In genomic region chr2:105682011-105682501, GRCm38 (mm10) we compare ENCODE assay signal across 10 mouse cellular contexts. TPM values are rescaled to one million over a fixed set of nuclear protein-coding genes. Genes with fewer than 3 reads are reported as not detected.
A peak's percentile ranks its signal among the peaks of the same experiment; 100 is the strongest.
DNase-seq lines count a peak whose midpoint lies in the region; ATAC-seq and TF ChIP-seq lines count a peak whose summit lies in the region.
"Had no signal": no experiment of that assay in that cellular context is flagged by ENCODE, and none has a peak within 500 bp of the region (broad histone marks: within the 10 kb centered on the region; RNA-seq: fewer than 3 reads in every experiment).

No protein-coding gene starts in this region.

- H3K4me3 ChIP-seq in heart, embryonic 13.5 days = peak overlapping the region; percentile 18
- peak overlapping the region; percentile 58 for H3K4me3 ChIP-seq in hindbrain, embryonic 11.5 days (ENCODE audit: low read depth, low read length)
- 0 out of 2 replicates have a peak overlapping the region, but pooled peaks have one; percentile 0 for H3K4me3 ChIP-seq in midbrain, postnatal 0 days (ENCODE audit: low read depth, low read length)
- H3K4me3 ChIP-seq: erythroblast, embryonic 14.5 days had no signal

- intact Hi-C loops in heart, postnatal 10 days (cut with DNase I) = no loop called here

- TF ChIP-seq CTCF in midbrain, postnatal 0 days (IDR thresholded peaks at IDR 0.05) = no peak

- DNase-seq in heart, postnatal 10 days = no peak
- DNase-seq in cerebellum, adult 8-10 months = peak; percentile 70
- peak; percentile 73 for DNase-seq in hindbrain, embryonic 11.5 days (ENCODE audit: low spot score)
- DNase-seq in midbrain, postnatal 0 days (ENCODE audit: low spot score) = peak; percentile 70
- no peak for DNase-seq in left cerebral cortex, adult 18-20 months (ENCODE audit: low spot score in 2 of 2)
- DNase-seq in spleen, postnatal 14 days (ENCODE audit: low spot score in 2 of 2) = no peak
- no peak for DNase-seq in frontal cortex, postnatal 25 days (ENCODE audit: low spot score in 2 of 2)

- H3K9me3 ChIP-seq in heart, embryonic 13.5 days = no peaks in the 10 kb centered on the region
- no peaks in the 10 kb centered on the region for H3K9me3 ChIP-seq in hindbrain, embryonic 11.5 days (ENCODE audit: control insufficient read depth, low read length)
- H3K9me3 ChIP-seq in midbrain, postnatal 0 days (ENCODE audit: low read length) = no peaks in the 10 kb centered on the region
- H3K9me3 ChIP-seq: limb, embryonic 12.5 days had no signal

- H3K27me3 ChIP-seq in heart, embryonic 13.5 days (replicated peaks) = peaks cover 99% of the 10 kb centered on the region
- H3K27me3 ChIP-seq in hindbrain, embryonic 11.5 days (ENCODE audit: control insufficient read depth, insufficient read depth, low read length) = peaks cover 50% of the 10 kb centered on the region
- H3K27me3 ChIP-seq in midbrain, postnatal 0 days (ENCODE audit: insufficient read depth, low read length) = peaks cover 83% of the 10 kb centered on the region

- peak overlapping the region; percentile 30 for H3K4me2 ChIP-seq in heart, embryonic 13.5 days
- H3K4me2 ChIP-seq in hindbrain, embryonic 11.5 days (replicated peaks; ENCODE audit: low read depth, low read length) = peak overlapping the region; percentile 52
- peak overlapping the region; percentile 26; the same call in 1 of the 2 replicates for H3K4me2 ChIP-seq in midbrain, postnatal 0 days (ENCODE audit: low read depth, low read length, poor library complexity, severe bottlenecking)

- WGBS in heart, embryonic 13.5 days = under 1% methylated on average over 23 of the region's 23 CpGs
- 0% methylated on average over 23 of the region's 23 CpGs for WGBS in hindbrain, embryonic 11.5 days
- WGBS in midbrain, postnatal 0 days = under 1% methylated on average over 23 of the region's 23 CpGs

- no peak overlapping the region for H3K27ac ChIP-seq in heart, embryonic 13.5 days (replicated peaks)
- H3K27ac ChIP-seq in hindbrain, embryonic 11.5 days (ENCODE audit: low read depth, low read length) = peak overlapping the region; percentile 55; the same call in 1 of the 2 replicates
- no peak overlapping the region for H3K27ac ChIP-seq in midbrain, postnatal 0 days (ENCODE audit: low read depth, low read length)
- H3K27ac ChIP-seq: limb, embryonic 12.5 days had no signal

- ATAC-seq in heart, embryonic 13.5 days (ENCODE audit: extremely low read depth, insufficient number of reproducible peaks, low FRiP score, low TSS enrichment) = no peak
- peak; percentile 43 for ATAC-seq in hindbrain, embryonic 11.5 days (ENCODE audit: low FRiP score)
- no peak for ATAC-seq in midbrain, postnatal 0 days (ENCODE audit: low FRiP score)

- H3K36me3 ChIP-seq in heart, embryonic 13.5 days = no peaks in the 10 kb centered on the region
- H3K36me3 ChIP-seq in hindbrain, embryonic 11.5 days (ENCODE audit: control insufficient read depth, insufficient read depth, low read length) = no peaks in the 10 kb centered on the region
- H3K36me3 ChIP-seq in midbrain, postnatal 0 days (ENCODE audit: insufficient read depth, low read length) = no peaks in the 10 kb centered on the region
- H3K36me3 ChIP-seq: limb, embryonic 12.5 days had no signal

- H3K4me1 ChIP-seq in heart, embryonic 13.5 days = 0 out of 2 replicates have a peak, but pooled peaks cover under 1% of the 10 kb centered on the region
- peaks cover 12% of the 10 kb centered on the region for H3K4me1 ChIP-seq in hindbrain, embryonic 11.5 days (replicated peaks; ENCODE audit: control insufficient read depth, insufficient read depth, low read length)
- H3K4me1 ChIP-seq in midbrain, postnatal 0 days (ENCODE audit: insufficient read depth, low read length) = no peaks in the 10 kb centered on the region

- H3K9ac ChIP-seq in heart, embryonic 13.5 days = no peak overlapping the region
- 0 out of 2 replicates have a peak overlapping the region, but pooled peaks have one; percentile 31 for H3K9ac ChIP-seq in hindbrain, embryonic 11.5 days (ENCODE audit: low read depth, low read length)
- H3K9ac ChIP-seq in midbrain, postnatal 0 days (replicated peaks; ENCODE audit: low read length, poor library complexity, severe bottlenecking) = 0 out of 2 replicates have a peak overlapping the region, but pooled peaks have one; percentile 4
- H3K9ac ChIP-seq: limb, embryonic 12.5 days had no signal

RNA-seq across cellular contexts. Expression of gene Pax6, which starts 13.4 kb away (rescaled TPM):
- polyA plus RNA-seq in heart, embryonic 13.5 days (2015; fragmentation: Nextera tagmentation; extraction: Ambion mirVana) = 0.09 and 0.19 TPM in 2 replicates
- not detected for total RNA-seq in heart, postnatal 10 days (2021)
- 23.9 and 26.8 TPM in 2 replicates for polyA plus RNA-seq in hindbrain, embryonic 11.5 days (2014; fragmentation: Nextera tagmentation; extraction: Ambion mirVana)
- 15.4 and 27.1 TPM in 2 replicates for total RNA-seq in midbrain, postnatal 0 days (2014; rRNA removed)
- polyA plus RNA-seq in midbrain, postnatal 0 days (2015; fragmentation: Nextera tagmentation; extraction: Ambion mirVana) = 6.9 and 11.3 TPM in 2 replicates
- 10 to 100 TPM in 1 of 2 experiments, 1 to 10 TPM in 1; 8.8 to 10.3 TPM for total RNA-seq in left cerebral cortex, adult 18-20 months (2021)
- polyA plus RNA-seq: limb, embryonic 12.5 days had no signal

Comparison
In these comparisons a context has a peak if more than half of its experiments do, and no peak if none do; other contexts are left out.
1. H3K4me3 ChIP-seq: peak in every context shown above with its lines; median percentile 58 in hindbrain, embryonic 11.5 days; 18 in heart, embryonic 13.5 days; 0 in midbrain, postnatal 0 days.
2. DNase-seq: peak in cerebellum, adult 8-10 months (single experiment), hindbrain, embryonic 11.5 days (single experiment) and midbrain, postnatal 0 days (single experiment); none in heart, postnatal 10 days (0 of 2), left cerebral cortex, adult 18-20 months (0 of 2), spleen, postnatal 14 days (0 of 2) and frontal cortex, postnatal 25 days (0 of 2).
3. RNA of gene Pax6, which starts 13.4 kb away (total RNA-seq): 15.4 to 27.1 TPM in midbrain, postnatal 0 days and 8.8 to 10.3 TPM in left cerebral cortex, adult 18-20 months; not detected in heart, postnatal 10 days; every median in the first group is over 4 times any median in the second.
4. Peak in every context shown above with its lines, with median percentiles within 50 percentile points of each other: H3K4me2 ChIP-seq.